Mouse (Mus musculus) hindbrain, postnatal 0 days (tissue): ENCODE measurements at regions not wholly inside any gene's neighbourhood (a gene's known extent, or its start where the extent isn't known, plus 50 kb on each side); places are given as distances from the start of the nearest gene placed in this dataset.
"Not testable (repeated sequence)": the region's sequence is repeated elsewhere in the genome, so short reads cannot be mapped to it uniquely, and the experiment has no call there.

Source experiments
- ATAC-seq: fragments of 200-750 bp; cut with Nextera tagmentation; 2 replicates; pipeline ENCODE4 v1.8.0; 2017; ENCODE audit warnings: mild to moderate bottlenecking, moderate TSS enrichment, moderate library complexity
- DNase-seq: peaks from one replicate; pipeline ENCODE4 v3.0.0-alpha.2; 2015; ENCODE audit warnings: low spot score
- H3K27ac ChIP-seq: fragments of 300-500 bp; sonication (generic); 2 replicates; pipeline ENCODE4 v1.5.1; 2014; ENCODE audit warnings: mild to moderate bottlenecking
- H3K27me3 ChIP-seq: fragments of 300-500 bp; sonication (generic); 2 replicates; pipeline ENCODE4 v1.6.1; 2014; ENCODE audit warnings: low read length, mixed read lengths; ENCODE audit not compliant: insufficient read depth
- H3K36me3 ChIP-seq: fragments of 300-500 bp; sonication (generic); 2 replicates; pipeline ENCODE4 v1.6.1; 2014; ENCODE audit warnings: low read length, mixed read lengths; ENCODE audit not compliant: insufficient read depth
- H3K4me1 ChIP-seq: fragments of 300-500 bp; sonication (generic); 2 replicates; pipeline ENCODE4 v1.6.1; 2014; ENCODE audit warnings: antibody characterized with exemption, low read length, mixed read lengths; ENCODE audit not compliant: insufficient read depth
- H3K4me2 ChIP-seq: fragments of 300-500 bp; sonication (generic); 2 replicates; pipeline ENCODE4 v1.6.1; 2014; ENCODE audit warnings: low read depth, mild to moderate bottlenecking, low read length, moderate library complexity, mixed read lengths
- H3K4me3 ChIP-seq: fragments of 300-500 bp; sonication (generic); 2 replicates; pipeline ENCODE4 v1.5.1; 2014; ENCODE audit warnings: low read length
- H3K9ac ChIP-seq: fragments of 300-500 bp; sonication (generic); replicated peaks from 2 replicates; pipeline ENCODE4 v1.6.1; 2014; ENCODE audit warnings: mild to moderate bottlenecking, low read length, moderate library complexity, mixed read lengths
- H3K9me3 ChIP-seq: fragments of 300-500 bp; sonication (generic); 2 replicates; pipeline ENCODE4 v1.6.1; 2016; ENCODE audit warnings: low read length, mixed read lengths
- CTCF ChIP-seq: IDR thresholded peaks from 2 replicates; pipeline ENCODE4 v1.5.1; 2016; ENCODE audit warnings: antibody characterized with exemption, control low read depth, low read depth
- WGBS: fragments of 180-500 bp; shearing (Covaris S2); extraction: QIAGEN DNeasy Blood & Tissue Kit; methylation state at CpG from one replicate; pipeline ENCODE4 v1.1.7; 2014; 5-methylcytosine and 5-hydroxymethylcytosine counted together

GRCm38 (mm10) chr4:69446161-69446560 is 492.0 kb upstream of the Brinp1 start:
- Histone ChIP-seq H3K9ac (no peak overlapping the region), H3K27ac (no peak overlapping the region), H3K4me1 (no peaks in the 10 kb centered on the region), H3K4me2 (no peak overlapping the region), H3K27me3 (no peaks in the 10 kb centered on the region), H3K4me3 (no peak overlapping the region), H3K36me3 (no peaks in the 10 kb centered on the region), H3K9me3 (no peaks in the 10 kb centered on the region)
- DNase-seq = no peak
- no peak for ATAC-seq
- no peak for TF ChIP-seq CTCF
- WGBS = 82% methylated on average over 6 of the region's 6 CpGs

GRCm38 (mm10) chr4:69443956-69444355 is 489.8 kb upstream of the Brinp1 start:
- TF ChIP-seq CTCF = no peak
- Histone ChIP-seq H3K27me3 (no peaks in the 10 kb centered on the region), H3K4me1 (no peaks in the 10 kb centered on the region), H3K36me3 (no peaks in the 10 kb centered on the region), H3K4me3 (no peak overlapping the region), H3K4me2 (no peak overlapping the region), H3K9me3 (no peaks in the 10 kb centered on the region), H3K27ac (no peak overlapping the region), H3K9ac (no peak overlapping the region)
- DNase-seq = no peak
- no peak for ATAC-seq
- WGBS = 86% methylated on average over 2 of the region's 2 CpGs

DNA sequence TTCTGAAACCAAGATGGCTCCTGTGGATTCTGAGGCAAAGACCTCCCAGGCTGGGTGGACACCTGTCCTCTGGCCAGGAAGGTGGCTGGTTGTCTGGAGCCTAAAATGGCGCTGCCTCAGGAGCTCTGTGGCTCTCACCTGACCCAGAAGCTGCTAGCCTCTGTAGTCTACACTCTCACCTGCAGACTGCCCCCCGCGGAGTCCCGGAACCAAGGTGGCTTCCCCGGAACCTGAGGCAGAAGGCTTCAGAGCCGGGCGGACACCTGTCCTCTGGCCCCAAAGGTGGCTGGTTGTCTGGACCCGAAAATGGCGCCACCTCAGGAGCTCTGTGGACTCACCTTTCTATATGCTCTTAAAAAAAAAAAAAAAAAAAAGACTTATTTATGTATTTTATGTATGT is 481.2 kb upstream of the Brinp1 start:
- H3K27ac ChIP-seq = no peak overlapping the region
- DNase-seq (no peak), ATAC-seq (no peak)
- H3K4me2 ChIP-seq = no peak overlapping the region
- TF ChIP-seq CTCF = no peak
- no peak overlapping the region for H3K9ac ChIP-seq
- H3K27me3 ChIP-seq = no peaks in the 10 kb centered on the region
- 88% methylated on average over 9 of the region's 9 CpGs for WGBS
- H3K4me1 ChIP-seq = no peaks in the 10 kb centered on the region
- H3K9me3 ChIP-seq = no peaks in the 10 kb centered on the region
- H3K4me3 ChIP-seq = no peak overlapping the region
- H3K36me3 ChIP-seq = no peaks in the 10 kb centered on the region

- H3K36me3 ChIP-seq, H3K9me3 ChIP-seq, H3K9ac ChIP-seq, DNase-seq, H3K27ac ChIP-seq, ATAC-seq, H3K4me1 ChIP-seq, H3K27me3 ChIP-seq, H3K4me2 ChIP-seq, H3K4me3 ChIP-seq: not testable (repeated sequence)
- 96% methylated on average over 23 of the region's 23 CpGs for WGBS
These were observed 456.2 kb upstream of the Brinp1 start for GRCm38 (mm10) chr4:69410411-69410810.

DNA sequence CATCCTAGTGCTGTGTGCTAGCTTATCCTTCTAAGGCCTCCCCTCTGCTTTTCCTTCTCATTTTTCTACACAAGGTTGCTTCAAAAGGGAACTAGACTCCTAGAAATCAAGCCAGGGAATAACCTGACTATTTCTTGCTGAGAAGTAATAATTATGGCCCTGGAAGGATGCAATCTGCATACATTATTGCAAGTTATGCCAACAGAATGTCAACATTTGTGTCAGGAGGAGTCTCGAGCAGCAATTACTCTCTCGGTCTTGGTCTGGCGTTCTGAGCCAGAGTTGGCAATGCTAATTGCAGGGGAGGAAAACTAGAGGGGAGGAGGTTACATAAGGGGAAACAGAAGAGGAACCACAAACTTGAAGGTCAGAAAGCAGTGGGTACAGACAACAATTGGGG is 441.3 kb upstream of the Brinp1 start:
- ATAC-seq (no peak), DNase-seq (no peak)
- Histone ChIP-seq H3K27me3 (no peaks in the 10 kb centered on the region), H3K9ac (no peak overlapping the region), H3K9me3 (no peaks in the 10 kb centered on the region), H3K4me1 (no peaks in the 10 kb centered on the region), H3K4me2 (no peak overlapping the region), H3K36me3 (no peaks in the 10 kb centered on the region), H3K27ac (no peak overlapping the region), H3K4me3 (no peak overlapping the region)
- TF ChIP-seq CTCF = no peak
- WGBS = 75% methylated on average over 3 of the region's 3 CpGs

- no peak overlapping the region for H3K9ac ChIP-seq
- ATAC-seq = no peak
- no peaks in the 10 kb centered on the region for H3K27me3 ChIP-seq
- no peaks in the 10 kb centered on the region for H3K9me3 ChIP-seq
- no peaks in the 10 kb centered on the region for H3K4me1 ChIP-seq
- H3K4me3 ChIP-seq = no peak overlapping the region
- no peak overlapping the region for H3K4me2 ChIP-seq
- H3K36me3 ChIP-seq = no peaks in the 10 kb centered on the region
- no peak for TF ChIP-seq CTCF
- no peak for DNase-seq
- H3K27ac ChIP-seq = no peak overlapping the region
These were observed 429.1 kb upstream of the Brinp1 start for GRCm38 (mm10) chr4:69383318-69383717.

DNA sequence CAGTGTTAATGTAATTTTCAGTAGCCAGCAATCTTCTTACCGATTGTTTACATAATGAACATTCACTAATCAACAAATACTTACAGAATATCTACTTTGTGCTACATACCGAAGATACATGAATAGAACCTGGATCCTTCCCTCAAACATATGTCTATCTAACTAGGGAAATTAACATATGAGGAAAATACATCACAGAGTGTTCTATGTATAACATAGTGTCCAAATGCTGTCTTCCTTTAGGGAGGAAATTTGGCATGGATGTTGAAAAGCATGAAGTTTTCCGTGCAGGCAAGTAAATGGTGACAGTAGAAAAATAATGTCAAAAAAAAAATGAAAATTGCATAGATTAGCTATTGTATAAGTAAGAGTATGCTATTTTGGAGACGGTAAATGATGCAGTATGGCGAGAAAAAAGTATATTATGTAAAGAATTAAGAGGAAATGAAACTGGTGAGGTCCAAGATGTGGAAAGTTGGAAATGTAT is 392.8 kb upstream of the Brinp1 start:
- Histone ChIP-seq H3K27ac (no peak overlapping the region), H3K9ac (no peak overlapping the region), H3K36me3 (no peaks in the 10 kb centered on the region), H3K27me3 (no peaks in the 10 kb centered on the region), H3K4me2 (no peak overlapping the region), H3K9me3 (no peaks in the 10 kb centered on the region), H3K4me3 (no peak overlapping the region), H3K4me1 (no peaks in the 10 kb centered on the region)
- DNase-seq (no peak), ATAC-seq (no peak)
- TF ChIP-seq CTCF = no peak
- 87% methylated on average over 5 of the region's 5 CpGs for WGBS
